Mouse (Mus musculus) lung, postnatal 10 days (tissue): Measurements from ENCODE around the gene Mpzl1.

Experiments used
- DNase-seq: peaks from one replicate; pipeline ENCODE4 v3.0.0; 2021

The Mpzl1 gene

GRCm38 (mm10) chr1:165655022-165655421 is 20.7 kb upstream of the Mpzl1 start:
- peak; percentile 52 for DNase-seq

GRCm38 (mm10) chr1:165653126-165653885 is 19.0 kb upstream of the Mpzl1 start:
- peak; percentile 53 for DNase-seq

- DNase-seq = no peak
Measured at GRCm38 (mm10) chr1:165652507-165652906, 18.2 kb upstream of the Mpzl1 start.

GRCm38 (mm10) chr1:165651158-165651557 is 16.8 kb upstream of the Mpzl1 start:
- DNase-seq = no peak

- DNase-seq = no peak
Measured at GRCm38 (mm10) chr1:165645102-165645501, 10.8 kb upstream of the Mpzl1 start.

- DNase-seq = no peak
Measured at GRCm38 (mm10) chr1:165643735-165644134, 9.4 kb upstream of the Mpzl1 start.

- peak; percentile 76 for DNase-seq
Measured at GRCm38 (mm10) chr1:165642780-165643311, 8.5 kb upstream of the Mpzl1 start.

GRCm38 (mm10) chr1:165641786-165642771 is 7.7 kb upstream of the Mpzl1 start:
- peak; percentile 93 for DNase-seq

GRCm38 (mm10) chr1:165641271-165641771 is 7.0 kb upstream of the Mpzl1 start:
- peak; percentile 81 for DNase-seq

GRCm38 (mm10) chr1:165636289-165636688 is 2.0 kb upstream of the Mpzl1 start:
- no peak for DNase-seq

- DNase-seq = no peak
Measured at GRCm38 (mm10) chr1:165635055-165635897, 938 bp upstream of the Mpzl1 start.

- DNase-seq = no peak
Measured at GRCm38 (mm10) chr1:165633345-165633744, 993 bp downstream of the Mpzl1 start.

- peak; percentile 33 for DNase-seq
Measured at GRCm38 (mm10) chr1:165631136-165631535, 3.2 kb downstream of the Mpzl1 start.

- no peak for DNase-seq
Measured at GRCm38 (mm10) chr1:165629975-165630374, 4.4 kb downstream of the Mpzl1 start.

GRCm38 (mm10) chr1:165628603-165629002 is 5.7 kb downstream of the Mpzl1 start:
- DNase-seq = no peak

- no peak for DNase-seq
Measured at GRCm38 (mm10) chr1:165625896-165626295, 8.4 kb downstream of the Mpzl1 start.

- DNase-seq = no peak
Measured at GRCm38 (mm10) chr1:165625058-165625457, 9.3 kb downstream of the Mpzl1 start.

- peak; percentile 70 for DNase-seq
Measured at GRCm38 (mm10) chr1:165618201-165618624, 16.1 kb downstream of the Mpzl1 start.

GRCm38 (mm10) chr1:165617166-165617891 is 17.0 kb downstream of the Mpzl1 start:
- peak; percentile 71 for DNase-seq

GRCm38 (mm10) chr1:165616652-165617051 is 17.7 kb downstream of the Mpzl1 start:
- DNase-seq = peak; percentile 44

- DNase-seq = no peak
Measured at GRCm38 (mm10) chr1:165614793-165615192, 19.5 kb downstream of the Mpzl1 start.
